Mouse (Mus musculus): ENCODE measurements at regions not wholly inside any gene's neighbourhood (a gene's known extent, or its start where the extent isn't known, plus 50 kb on each side); places are given as distances from the start of the nearest gene placed in this dataset.

- DNase-seq (ENCODE audit: low spot score in 2 of 2), result no peak
These were observed 149.9 kb downstream of the Map2k4 start for GRCm38 (mm10) chr11:65638211-65638610.

GRCm38 (mm10) chr11:65637206-65637605, 150.9 kb downstream of the Map2k4 start:
- DNase-seq (ENCODE audit: low spot score in 2 of 2), result no peak

- DNase-seq (ENCODE audit: low spot score in 2 of 2), result no peak
These were observed 152.8 kb downstream of the Map2k4 start for GRCm38 (mm10) chr11:65635307-65635706.

GRCm38 (mm10) chr11:65631164-65631563, 156.9 kb downstream of the Map2k4 start:
- peak in 1 of 2 experiments; percentile 36 for DNase-seq (ENCODE audit: low spot score in 2 of 2)

- DNase-seq (ENCODE audit: low spot score in 2 of 2), result no peak
These were observed 157.7 kb downstream of the Map2k4 start for GRCm38 (mm10) chr11:65630436-65630835.

DNA sequence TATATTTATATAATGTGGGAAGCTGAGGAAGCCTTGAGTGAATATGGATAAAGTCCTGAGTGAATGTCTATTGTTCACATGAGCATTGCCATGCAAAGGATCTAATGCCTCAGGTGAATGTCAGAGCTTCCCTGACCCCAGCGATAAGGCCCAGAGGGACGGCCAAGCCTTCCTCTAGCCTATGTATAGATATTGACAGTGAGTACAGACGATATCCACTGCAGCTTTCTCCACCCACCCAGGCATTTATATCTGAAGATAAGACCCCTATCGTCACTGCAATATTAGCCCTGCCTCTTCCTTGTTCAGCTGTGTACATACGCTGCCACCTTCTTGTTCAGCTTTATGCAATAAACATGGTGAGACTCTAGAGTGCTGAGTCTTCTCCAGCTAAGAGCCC, 158.8 kb downstream of the Map2k4 start:
- DNase-seq (ENCODE audit: low spot score in 2 of 2), result no peak

DNA sequence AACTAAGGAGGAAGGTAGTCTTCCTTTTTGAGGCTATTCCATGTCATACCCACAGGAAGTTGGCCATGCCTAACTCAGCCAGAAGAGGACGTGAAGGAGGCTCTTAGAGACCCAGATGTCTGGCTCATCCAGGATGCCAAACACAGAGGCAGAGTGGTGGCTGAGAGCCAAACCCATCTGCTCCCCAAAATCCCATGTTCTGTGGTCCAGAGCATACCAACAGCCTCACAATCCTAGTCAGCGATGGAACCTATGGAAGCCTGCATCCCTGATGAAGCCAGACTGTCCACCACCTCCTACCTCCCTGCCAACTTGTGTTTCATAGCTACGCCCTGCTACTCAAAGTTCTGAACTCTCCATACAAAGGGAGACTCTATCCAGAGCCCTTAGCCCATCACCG, 169.1 kb downstream of the Map2k4 start:
- DNase-seq (ENCODE audit: low spot score in 2 of 2), result no peak

- DNase-seq (ENCODE audit: low spot score in 2 of 2), result no peak
These were observed 177.6 kb downstream of the Map2k4 start for GRCm38 (mm10) chr11:65610536-65610935.

DNA sequence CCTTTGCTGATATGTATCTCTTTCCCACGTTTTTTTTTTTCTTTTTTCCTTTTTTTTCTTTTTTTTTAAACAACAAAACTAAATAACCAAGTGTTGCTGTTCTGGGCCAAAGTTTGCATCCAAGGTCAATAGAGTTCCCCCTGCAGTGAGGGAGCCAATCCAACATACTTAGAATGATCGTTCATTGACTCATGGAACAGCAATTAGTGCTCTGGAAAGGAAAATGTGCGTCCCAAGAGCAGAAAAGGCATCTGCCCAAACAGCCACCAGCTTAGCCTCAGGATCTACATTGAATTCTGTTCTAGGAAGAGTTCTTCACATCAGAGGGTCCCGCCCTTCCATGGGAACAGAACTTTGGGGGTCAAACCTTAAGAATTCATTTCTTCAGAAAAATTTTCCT, 179.0 kb downstream of the Map2k4 start:
- no peak for DNase-seq (ENCODE audit: low spot score in 2 of 2)

GRCm38 (mm10) chr11:65597298-65598076, 190.6 kb downstream of the Map2k4 start:
- no peak for DNase-seq (ENCODE audit: low spot score in 2 of 2)

DNA sequence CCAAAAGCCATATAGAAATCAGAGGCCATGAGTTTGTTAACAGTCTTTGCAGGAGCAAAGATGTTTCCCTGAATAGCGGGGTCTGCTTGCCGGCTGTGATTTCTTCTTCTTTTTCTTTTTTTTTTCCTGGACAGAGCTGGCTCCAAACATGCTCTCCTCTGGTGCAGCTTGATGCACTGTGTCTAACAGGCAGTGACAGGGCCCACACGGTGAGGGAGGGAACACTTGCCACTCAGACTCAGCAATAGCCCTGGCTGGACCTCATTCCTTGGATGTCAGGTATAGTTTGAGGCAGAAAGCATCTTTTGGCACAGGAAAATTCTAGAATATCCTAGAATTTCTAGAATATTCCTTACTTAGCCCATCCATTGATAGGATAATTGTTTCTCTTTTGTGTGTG, 199.6 kb downstream of the Map2k4 start:
- DNase-seq (ENCODE audit: low spot score in 2 of 2), result no peak

DNA sequence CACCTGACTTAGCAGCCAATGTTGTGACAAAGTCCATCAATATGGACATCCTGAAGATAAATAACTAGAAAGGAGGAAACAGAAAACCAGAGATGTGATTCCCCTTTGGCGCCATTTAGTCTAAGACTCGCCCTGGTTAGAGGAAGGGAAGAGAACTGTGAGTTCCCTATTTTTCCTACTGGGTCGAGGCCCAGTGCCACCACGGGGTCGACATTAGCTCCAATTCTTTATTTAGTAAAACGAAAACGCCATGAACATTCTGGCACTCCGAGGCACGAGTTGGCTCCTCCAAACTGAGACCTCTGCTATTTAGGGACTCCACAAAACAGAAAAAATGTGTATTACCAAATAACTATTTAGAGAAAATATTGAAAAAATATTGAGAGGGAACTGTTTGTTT, 220.3 kb downstream of the Map2k4 start:
- DNase-seq (ENCODE audit: low spot score in 2 of 2), result no peak

DNA sequence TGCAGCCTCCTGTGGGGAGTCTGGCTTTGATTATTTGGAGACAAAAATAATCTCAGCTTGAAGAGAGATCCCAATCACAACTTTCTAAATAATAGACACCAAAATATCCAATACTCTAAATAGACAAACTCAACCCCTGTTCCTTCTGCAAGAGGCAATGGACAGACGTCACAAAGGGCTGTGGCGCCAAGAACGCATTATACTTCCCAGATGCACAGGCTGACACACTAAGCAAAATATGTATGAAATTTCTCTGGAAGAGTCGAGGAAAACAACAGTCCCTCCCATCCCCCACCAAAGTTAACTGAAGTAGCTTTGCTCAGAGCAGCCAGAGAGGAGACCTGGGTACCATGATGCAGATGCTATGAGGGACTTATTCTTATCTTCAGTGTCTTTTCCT, 229.9 kb downstream of the Map2k4 start:
- DNase-seq (ENCODE audit: low spot score in 2 of 2), result no peak

GRCm38 (mm10) chr11:65551073-65551472, 237.0 kb downstream of the Map2k4 start:
- DNase-seq (ENCODE audit: low spot score in 2 of 2), result no peak

DNA sequence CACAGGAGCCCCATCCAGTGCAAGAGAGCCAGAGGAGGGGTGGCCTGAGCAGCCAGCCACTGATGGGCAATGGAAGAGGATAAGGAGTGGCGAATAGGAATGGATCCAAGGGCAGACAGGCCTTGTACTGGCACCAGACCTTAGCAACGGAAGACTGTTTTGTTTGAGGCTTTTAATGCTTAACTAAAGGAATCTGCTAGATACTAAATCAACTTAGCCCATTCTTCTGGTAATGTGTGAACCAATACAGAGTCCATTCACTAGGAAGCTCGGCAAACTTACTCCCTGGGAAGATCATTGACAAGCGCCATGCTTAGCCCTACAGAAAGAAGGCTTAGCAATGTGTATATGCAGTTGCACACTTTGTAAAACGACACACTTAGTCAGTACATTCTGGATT, 243.8 kb downstream of the Map2k4 start:
- no peak for DNase-seq (ENCODE audit: low spot score in 2 of 2)

DNA sequence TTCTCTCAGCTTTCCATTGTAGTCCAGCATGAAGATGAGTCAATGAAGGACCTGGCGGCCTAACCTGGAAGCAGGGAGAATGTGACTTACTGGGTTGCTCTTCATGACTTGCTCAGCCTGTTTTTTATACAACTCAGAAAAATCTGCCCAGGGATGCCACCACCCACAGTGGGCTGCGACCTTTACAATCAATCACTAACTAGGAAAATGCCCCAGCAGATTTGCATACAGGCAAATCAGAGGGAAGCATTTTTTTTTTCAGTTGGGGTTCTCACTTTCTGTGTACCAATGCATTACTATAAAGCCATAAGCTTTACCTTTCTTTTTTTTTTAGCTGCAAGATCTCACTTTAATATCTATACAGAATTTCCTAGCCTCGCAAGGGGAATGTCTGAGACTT, 244.5 kb downstream of the Map2k4 start:
- DNase-seq (ENCODE audit: low spot score in 2 of 2), result no peak

GRCm38 (mm10) chr11:65537046-65537630, 251.0 kb downstream of the Map2k4 start:
- DNase-seq (ENCODE audit: low spot score in 2 of 2), result no peak

DNA sequence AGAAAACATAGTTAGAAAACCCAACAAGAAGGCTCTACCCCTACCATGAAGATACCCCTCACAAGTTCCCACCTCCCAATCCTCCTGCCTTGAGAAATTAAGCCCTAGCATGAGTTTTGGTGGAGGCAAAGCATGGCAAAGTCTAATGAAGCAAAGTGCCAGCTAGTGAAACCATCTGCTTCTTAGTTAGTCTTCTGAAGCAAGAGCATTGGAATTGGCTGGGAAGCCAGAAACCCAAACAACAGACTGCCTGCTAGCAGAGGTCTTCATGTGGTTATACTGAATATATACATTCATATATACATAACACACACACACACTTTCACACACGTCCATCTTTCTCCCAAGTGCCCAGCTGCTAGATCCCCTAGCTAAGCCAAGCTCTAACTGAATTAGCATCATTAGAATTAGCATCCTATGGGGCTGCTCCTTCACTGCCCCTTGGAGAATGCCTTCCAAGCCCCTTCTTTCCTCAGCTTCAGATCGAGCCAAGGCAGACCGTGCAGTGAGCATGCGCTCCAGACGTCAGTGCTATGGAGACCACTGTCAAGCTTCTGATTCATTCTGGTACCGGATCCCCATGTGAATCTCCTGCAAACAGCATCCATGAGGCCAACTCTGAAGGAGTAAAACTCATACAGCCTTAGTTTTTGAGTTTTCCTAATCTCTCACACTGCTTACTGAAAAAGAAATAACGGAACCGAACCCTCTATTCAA, 252.2 kb downstream of the Map2k4 start:
- DNase-seq (ENCODE audit: low spot score in 2 of 2), result no peak

GRCm38 (mm10) chr11:65530744-65531143, 257.4 kb downstream of the Map2k4 start:
- no peak for DNase-seq (ENCODE audit: low spot score in 2 of 2)

DNA sequence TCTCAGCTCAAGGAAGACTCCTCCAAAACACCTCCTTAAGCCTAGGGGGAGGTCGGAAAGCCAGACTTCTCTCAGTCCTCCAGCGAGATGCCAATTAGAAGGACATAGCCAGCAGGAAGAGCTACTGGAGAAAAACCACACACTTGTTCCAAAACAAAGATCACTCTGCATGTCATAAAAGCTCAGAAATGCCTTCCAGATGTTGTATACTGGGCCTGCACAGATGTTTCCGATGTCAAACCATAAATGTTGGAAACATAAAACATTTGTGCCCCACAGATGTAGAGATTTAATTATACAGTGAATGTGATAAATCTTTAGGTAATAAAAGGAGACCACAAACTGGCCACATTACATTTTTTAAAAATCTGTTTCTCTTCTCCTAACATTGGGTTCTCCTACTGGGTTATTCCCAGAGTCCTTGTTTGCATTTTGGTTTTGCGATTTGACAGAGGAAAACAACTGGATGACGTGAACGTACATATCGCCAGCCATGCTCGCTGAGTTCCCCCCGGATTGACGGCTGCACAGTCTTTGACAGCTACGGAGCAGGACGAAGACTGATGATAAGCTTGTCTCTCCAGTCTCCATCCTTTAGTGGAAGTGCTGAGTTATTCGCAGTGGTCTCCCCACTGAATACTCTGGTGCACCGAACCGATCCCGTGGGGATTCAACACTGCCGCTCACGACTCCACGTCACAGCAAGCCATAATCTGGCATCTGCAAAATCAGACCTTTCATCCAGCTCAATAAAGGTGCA, 235.5 kb upstream of the Myocd start:
- DNase-seq (ENCODE audit: low spot score in 2 of 2), result no peak

- no peak for DNase-seq (ENCODE audit: low spot score in 2 of 2)
These were observed 228.2 kb upstream of the Myocd start for GRCm38 (mm10) chr11:65497979-65498378.

GRCm38 (mm10) chr11:65497415-65497814, 227.6 kb upstream of the Myocd start:
- DNase-seq (ENCODE audit: low spot score in 2 of 2), result no peak

Measured in left cerebral cortex, adult 9 months (tissue).